Mouse (Mus musculus): ENCODE data around the gene Ap1m1.
A peak's percentile ranks its signal among the peaks of the same experiment; 100 is the strongest.

Ap1m1 gene

GRCm38 (mm10) chr8:72257902-72258238 lies 18.1 kb downstream of the Ap1m1 start:
- DNase-seq (ENCODE audit: low spot score in 2 of 2) = no peak

- no peak for DNase-seq (ENCODE audit: low spot score in 2 of 2)
Observed at GRCm38 (mm10) chr8:72259862-72260261, 20.0 kb downstream of the Ap1m1 start.

GRCm38 (mm10) chr8:72260585-72260984 lies 20.8 kb downstream of the Ap1m1 start:
- DNase-seq (ENCODE audit: low spot score in 2 of 2) = no peak

- peak; percentile 56 to 83 for DNase-seq (ENCODE audit: low spot score in 2 of 2)
Observed at GRCm38 (mm10) chr8:72261019-72261418, 21.2 kb downstream of the Ap1m1 start.

GRCm38 (mm10) chr8:72261431-72261830 lies 21.6 kb downstream of the Ap1m1 start:
- DNase-seq (ENCODE audit: low spot score in 2 of 2) = no peak

DNA sequence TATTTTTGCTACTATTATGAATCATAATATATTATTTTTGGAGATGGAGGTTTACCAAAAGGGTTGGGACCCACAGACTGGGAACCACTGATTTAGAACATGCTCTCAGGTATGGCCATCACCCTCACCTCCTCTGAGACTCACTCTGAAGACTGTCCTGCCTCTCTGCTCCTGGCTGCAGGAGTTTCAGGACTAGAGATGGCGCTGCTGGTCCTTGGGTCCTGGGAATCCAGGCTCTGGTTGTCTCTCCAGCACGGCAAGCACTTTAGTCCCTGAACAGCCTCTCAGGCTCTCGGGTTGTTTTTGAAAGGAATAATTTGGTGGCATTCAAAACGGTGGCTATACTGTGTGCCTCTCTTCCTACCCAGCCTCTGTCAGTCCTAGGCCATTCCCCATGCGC lies 22.1 kb downstream of the Ap1m1 start:
- no peak for DNase-seq (ENCODE audit: low spot score in 2 of 2)

- DNase-seq (ENCODE audit: low spot score in 2 of 2) = no peak
Observed at GRCm38 (mm10) chr8:72262756-72263155, 22.9 kb downstream of the Ap1m1 start.

- DNase-seq (ENCODE audit: low spot score in 2 of 2) = no peak
Observed at GRCm38 (mm10) chr8:72263451-72263850, 23.6 kb downstream of the Ap1m1 start.

DNA sequence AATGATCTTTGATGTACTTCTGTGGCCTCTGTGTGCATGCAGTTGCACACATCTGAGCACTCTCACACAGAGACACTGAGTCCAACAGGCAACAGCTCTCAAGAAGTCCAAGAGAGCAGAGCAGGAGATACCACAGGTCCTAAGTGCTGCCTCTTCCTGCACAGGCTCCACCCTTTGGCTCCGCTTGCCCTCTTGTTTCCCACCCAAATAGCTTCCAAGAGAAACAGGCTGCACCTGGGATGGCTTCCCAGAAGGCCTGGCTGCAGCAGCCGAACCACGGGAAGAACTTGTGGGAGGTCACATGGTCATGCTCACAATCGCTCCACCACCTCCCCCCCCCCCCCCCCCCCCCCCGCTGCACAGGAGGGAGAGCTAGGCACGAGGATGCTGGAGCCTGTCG lies 25.5 kb downstream of the Ap1m1 start:
- DNase-seq (ENCODE audit: low spot score in 2 of 2) = no peak

- DNase-seq (ENCODE audit: low spot score in 2 of 2) = no peak
Observed at GRCm38 (mm10) chr8:72266671-72267070, 26.9 kb downstream of the Ap1m1 start.

- DNase-seq (ENCODE audit: low spot score in 2 of 2) = no peak
Observed at GRCm38 (mm10) chr8:72267106-72267505, 27.3 kb downstream of the Ap1m1 start.

GRCm38 (mm10) chr8:72268356-72268755 lies 28.5 kb downstream of the Ap1m1 start:
- no peak for DNase-seq (ENCODE audit: low spot score in 2 of 2)

GRCm38 (mm10) chr8:72270606-72271005 lies 30.8 kb downstream of the Ap1m1 start:
- DNase-seq (ENCODE audit: low spot score in 2 of 2) = no peak

- no peak for DNase-seq (ENCODE audit: low spot score in 2 of 2)
Observed at GRCm38 (mm10) chr8:72271051-72271660, 31.3 kb downstream of the Ap1m1 start.

- no peak for DNase-seq (ENCODE audit: low spot score in 2 of 2)
Observed at GRCm38 (mm10) chr8:72271691-72272090, 31.9 kb downstream of the Ap1m1 start.

GRCm38 (mm10) chr8:72272361-72272760 lies 32.5 kb downstream of the Ap1m1 start:
- peak; percentile 75 to 83 for DNase-seq (ENCODE audit: low spot score in 2 of 2)

- no peak for DNase-seq (ENCODE audit: low spot score in 2 of 2)
Observed at GRCm38 (mm10) chr8:72273111-72273770, 33.4 kb downstream of the Ap1m1 start.

- no peak for DNase-seq (ENCODE audit: low spot score in 2 of 2)
Observed at GRCm38 (mm10) chr8:72273807-72274206, 34.0 kb downstream of the Ap1m1 start.

GRCm38 (mm10) chr8:72277244-72277643 lies 37.4 kb downstream of the Ap1m1 start:
- DNase-seq (ENCODE audit: low spot score in 2 of 2) = no peak

- DNase-seq (ENCODE audit: low spot score in 2 of 2) = peak; percentile 83 to 90
Observed at GRCm38 (mm10) chr8:72279151-72279550, 39.3 kb downstream of the Ap1m1 start.

DNA sequence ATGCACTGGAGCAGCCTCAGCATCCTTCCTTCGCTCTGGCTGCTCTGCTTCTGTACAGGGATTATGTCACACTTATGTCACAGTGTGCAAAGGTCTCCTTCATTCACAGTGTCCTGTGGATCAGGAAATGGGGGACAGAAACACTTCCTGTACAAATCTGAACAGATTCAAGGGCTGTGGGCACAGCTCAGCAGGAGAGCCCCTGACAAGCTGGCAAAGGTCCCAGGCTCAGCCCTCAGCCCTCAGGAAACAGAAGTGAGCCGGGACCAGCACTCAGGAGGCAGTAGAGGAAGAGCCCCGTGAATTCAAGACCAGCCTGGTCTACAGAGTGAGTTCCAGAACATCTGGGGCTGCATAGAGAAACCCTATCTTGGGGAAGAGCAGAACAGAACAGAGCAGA lies 41.8 kb downstream of the Ap1m1 start:
- DNase-seq (ENCODE audit: low spot score in 2 of 2) = no peak

DNA sequence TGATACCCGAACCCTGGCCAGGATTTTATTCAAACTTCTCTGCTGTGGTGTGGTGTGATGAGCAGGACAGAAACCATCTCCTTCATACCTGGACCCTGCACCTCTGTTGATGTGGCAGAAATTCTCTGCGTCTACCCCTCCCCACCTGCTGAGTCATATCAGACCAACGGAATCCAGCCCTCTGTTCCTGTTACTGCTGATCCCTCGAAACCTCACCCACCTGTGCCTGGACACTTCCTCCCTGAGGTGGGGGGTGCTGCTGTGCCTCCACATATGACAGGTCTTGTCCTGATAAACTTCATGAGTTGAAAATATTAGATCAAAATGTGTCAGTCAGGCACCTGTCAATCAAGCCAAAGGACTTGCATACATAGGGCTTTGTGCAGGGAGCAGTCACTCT lies 45.5 kb downstream of the Ap1m1 start:
- DNase-seq (ENCODE audit: low spot score in 2 of 2) = no peak

- no peak for DNase-seq (ENCODE audit: low spot score in 2 of 2)
Observed at GRCm38 (mm10) chr8:72289051-72289450, 49.2 kb downstream of the Ap1m1 start.

DNA sequence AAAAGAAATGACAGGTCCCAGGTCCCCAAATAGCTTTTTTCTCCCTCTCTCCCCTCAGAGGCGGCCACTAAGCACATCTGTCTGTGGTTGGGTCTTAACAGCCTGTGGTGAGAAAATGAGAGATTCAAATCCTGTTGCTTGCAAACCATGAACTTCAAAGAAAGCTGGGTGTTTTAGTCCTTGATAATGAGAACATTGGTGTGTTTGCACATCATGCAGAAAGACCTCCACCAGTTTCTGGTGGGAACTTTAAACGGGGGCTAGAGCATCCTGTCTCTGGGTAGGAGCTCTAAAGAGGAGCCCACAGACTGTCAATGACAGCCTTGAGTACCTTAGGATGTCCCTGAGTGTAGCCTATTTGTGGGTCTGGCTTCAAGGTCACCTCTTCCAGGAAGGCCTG lies 51.3 kb downstream of the Ap1m1 start:
- no peak for DNase-seq (ENCODE audit: low spot score in 2 of 2)
